Mouse (Mus musculus) intestine, embryonic 15.5 days (tissue): ENCODE results near the gene Emb. TPM values are rescaled to one million over a fixed set of nuclear protein-coding genes. Genes with fewer than 3 reads are reported as not detected.
A peak's percentile ranks its signal among the peaks of the same experiment; 100 is the strongest.

Experiments used
- ATAC-seq: fragments of 200-750 bp; cut with Nextera tagmentation; 2 replicates; pipeline ENCODE4 v1.8.0; 2017; ENCODE audit warnings: moderate TSS enrichment, moderate library complexity
- H3K27ac ChIP-seq: fragments of 300-500 bp; sonication (generic); 2 replicates; pipeline ENCODE4 v1.5.1; 2015; ENCODE audit warnings: mild to moderate bottlenecking, inconsistent platforms
- H3K27me3 ChIP-seq: fragments of 300-500 bp; sonication (generic); replicated peaks from 2 replicates; pipeline ENCODE4 v1.6.1; 2015; ENCODE audit warnings: inconsistent platforms
- H3K36me3 ChIP-seq: fragments of 300-500 bp; sonication (generic); 2 replicates; pipeline ENCODE4 v1.6.1; 2015; ENCODE audit warnings: inconsistent platforms
- H3K4me1 ChIP-seq: fragments of 300-500 bp; sonication (generic); replicated peaks from 2 replicates; pipeline ENCODE4 v1.6.1; 2015; ENCODE audit warnings: inconsistent platforms
- H3K4me2 ChIP-seq: fragments of 300-500 bp; sonication (generic); replicated peaks from 2 replicates; pipeline ENCODE4 v1.6.1; 2015; ENCODE audit warnings: mild to moderate bottlenecking, inconsistent platforms
- H3K4me3 ChIP-seq: fragments of 300-500 bp; sonication (generic); replicated peaks from 2 replicates; pipeline ENCODE4 v1.5.1; 2015; ENCODE audit warnings: inconsistent platforms
- H3K9ac ChIP-seq: fragments of 300-500 bp; sonication (generic); 2 replicates; pipeline ENCODE4 v1.6.1; 2015; ENCODE audit warnings: inconsistent platforms
- H3K9me3 ChIP-seq: fragments of 300-500 bp; sonication (generic); 2 replicates; pipeline ENCODE4 v1.6.1; 2016; ENCODE audit warnings: inconsistent platforms
- WGBS: fragments of 180-500 bp; shearing (Covaris S2); methylation state at CpG from one replicate; pipeline ENCODE4 v1.1.7; 2015; 5-methylcytosine and 5-hydroxymethylcytosine counted together
- polyA plus RNA-seq: library from polyadenylated mRNA; unstranded; fragments of >200 nt; fragmentation: Nextera tagmentation; extraction: Ambion mirVana; gene quantifications from 2 replicates; pipeline ENCODE4 v1.2.1, GENCODE M21; 2015

Emb gene
- polyA plus RNA-seq, 1 experiment from 2014 or later, result 11.3 TPM

DNA sequence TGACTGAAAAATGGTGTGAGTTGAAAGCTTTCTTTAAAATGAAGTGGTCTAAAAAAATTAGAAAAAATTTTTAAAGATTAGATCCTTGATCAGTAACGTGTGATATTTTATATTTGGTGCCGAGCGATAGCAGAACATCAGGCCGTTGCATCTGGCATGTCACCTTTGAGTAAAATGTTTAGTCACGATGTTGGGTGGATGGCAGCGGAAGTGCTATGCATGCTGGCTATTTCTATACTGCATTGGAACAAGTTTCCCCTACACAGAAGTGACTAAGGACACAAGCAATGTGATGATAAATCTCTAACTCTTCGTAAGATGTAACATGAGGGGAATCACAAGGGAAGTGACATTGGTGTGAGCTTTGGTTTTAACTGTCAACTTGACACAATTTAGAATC, 3.7 kb upstream of the Emb start:
- H3K27ac ChIP-seq, result no peak overlapping the region
- H3K4me2 ChIP-seq, result no peak overlapping the region
- no peaks in the 10 kb centered on the region for H3K9me3 ChIP-seq
- no peak overlapping the region for H3K9ac ChIP-seq
- no peaks in the 10 kb centered on the region for H3K36me3 ChIP-seq
- H3K4me1 ChIP-seq, result no peaks in the 10 kb centered on the region
- H3K27me3 ChIP-seq, result no peaks in the 10 kb centered on the region
- no peak for ATAC-seq
- 90% methylated on average over 7 of the region's 7 CpGs for WGBS
- no peak overlapping the region for H3K4me3 ChIP-seq

DNA sequence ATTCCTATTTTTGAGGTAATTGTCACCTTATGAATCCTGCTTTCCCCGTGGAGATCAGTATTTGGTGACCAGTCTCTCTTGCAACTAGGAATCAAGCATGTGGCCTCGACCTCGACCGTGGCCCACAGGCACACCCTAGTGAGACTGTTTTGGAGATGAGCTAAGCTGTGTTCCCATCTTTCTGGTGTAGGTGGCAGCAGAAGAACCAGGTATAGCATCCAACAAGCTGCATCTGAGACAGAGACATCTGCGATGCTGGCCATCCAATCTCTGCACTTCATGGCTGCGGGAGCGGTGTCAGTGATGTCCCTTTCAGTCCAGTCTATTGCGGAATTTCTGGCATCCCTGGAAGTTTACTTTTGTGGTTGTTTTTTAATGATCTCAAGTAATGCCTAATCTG, 2.3 kb upstream of the Emb start:
- Histone ChIP-seq H3K4me3 (no peak overlapping the region), H3K9me3 (no peaks in the 10 kb centered on the region), H3K27me3 (no peaks in the 10 kb centered on the region), H3K9ac (no peak overlapping the region), H3K4me1 (no peaks in the 10 kb centered on the region), H3K36me3 (no peaks in the 10 kb centered on the region), H3K27ac (no peak overlapping the region), H3K4me2 (no peak overlapping the region)
- ATAC-seq, result no peak
- WGBS, result 89% methylated on average over 8 of the region's 8 CpGs

DNA sequence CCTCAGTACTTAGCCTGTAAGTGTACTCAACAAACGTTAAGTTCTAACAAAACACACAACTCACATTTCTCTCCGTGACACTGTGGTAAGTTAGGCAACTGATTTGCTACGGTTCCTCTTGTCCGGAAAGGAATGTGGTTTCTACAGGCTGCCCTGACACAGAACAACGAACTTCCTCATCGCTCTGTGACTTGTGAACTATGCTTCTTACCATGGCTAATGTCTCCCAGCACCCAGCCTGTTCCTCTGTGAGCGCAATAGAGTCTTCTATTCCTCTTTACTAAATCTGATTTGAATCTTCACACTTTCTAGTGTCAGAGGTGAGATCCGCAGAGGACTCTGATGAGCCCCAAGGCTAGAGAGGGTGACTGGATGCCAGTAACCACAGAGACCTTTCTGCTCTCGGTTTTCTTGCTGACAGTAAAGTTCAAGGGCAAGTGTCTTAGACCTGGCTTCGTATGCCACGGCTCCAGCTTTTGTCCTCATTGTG, 3.1 kb downstream of the Emb start:
- WGBS, result 55% methylated on average over 11 of the region's 11 CpGs
- no peaks in the 10 kb centered on the region for H3K9me3 ChIP-seq
- no peak for ATAC-seq

DNA sequence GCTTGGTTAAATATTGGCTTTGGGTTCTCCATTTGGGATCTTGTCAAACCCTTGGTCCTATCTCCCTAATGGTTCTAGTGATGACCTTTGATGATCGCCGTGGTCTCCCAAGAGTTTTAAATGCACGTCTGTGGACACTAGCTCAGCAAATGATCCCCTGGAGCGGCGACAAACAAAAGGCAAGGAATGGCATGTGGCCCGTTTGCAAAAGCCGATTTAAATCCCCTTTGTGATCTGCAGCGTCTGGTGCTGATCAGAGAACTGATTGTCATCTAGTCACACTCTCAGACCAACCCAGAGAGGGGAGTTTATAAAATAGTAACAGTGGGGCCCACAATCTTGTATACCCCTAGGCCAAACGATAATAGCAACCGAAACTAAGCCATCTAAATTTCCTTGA, 7.1 kb downstream of the Emb start:
- Histone ChIP-seq H3K36me3 (no peaks in the 10 kb centered on the region), H3K4me1 (no peaks in the 10 kb centered on the region), H3K9ac (no peak overlapping the region), H3K27ac (no peak overlapping the region), H3K4me2 (no peak overlapping the region), H3K27me3 (peaks cover 6% of the 10 kb centered on the region), H3K9me3 (no peaks in the 10 kb centered on the region), H3K4me3 (no peak overlapping the region)
- WGBS, result 21% methylated on average over 10 of the region's 10 CpGs
- no peak for ATAC-seq

More for the DNA sequence above, 3.1 kb downstream of the Emb start:
- no peak overlapping the region for H3K4me2 ChIP-seq
- no peak overlapping the region for H3K4me3 ChIP-seq
- H3K36me3 ChIP-seq, result no peaks in the 10 kb centered on the region
- no peak overlapping the region for H3K9ac ChIP-seq
- H3K27ac ChIP-seq, result no peak overlapping the region
- no peaks in the 10 kb centered on the region for H3K4me1 ChIP-seq
- no peaks in the 10 kb centered on the region for H3K27me3 ChIP-seq

DNA sequence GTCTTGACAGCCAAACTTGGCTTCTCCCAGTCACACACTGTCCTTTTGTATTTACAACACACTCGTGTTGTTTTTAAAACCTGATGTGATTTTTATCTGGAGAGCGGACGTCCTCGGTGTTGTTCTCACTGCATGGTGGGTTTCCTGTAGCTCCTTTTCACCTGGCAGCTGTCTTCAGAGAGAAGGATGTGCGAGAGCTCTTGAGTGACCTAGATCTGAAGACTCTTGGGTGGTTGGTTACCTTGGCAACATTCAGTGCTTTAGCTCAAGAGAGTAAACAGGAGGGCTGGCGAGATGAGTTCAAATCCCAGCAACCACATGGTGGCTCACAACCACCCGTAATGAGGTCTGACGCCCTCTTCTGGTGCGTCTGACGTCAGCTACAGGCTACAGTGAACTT, 7.8 kb downstream of the Emb start:
- Histone ChIP-seq H3K4me3 (no peak overlapping the region), H3K4me1 (peaks cover 4% of the 10 kb centered on the region; the same call in 1 of the 2 replicates), H3K27me3 (peaks cover 13% of the 10 kb centered on the region), H3K36me3 (no peaks in the 10 kb centered on the region), H3K9me3 (no peaks in the 10 kb centered on the region), H3K27ac (no peak overlapping the region), H3K9ac (no peak overlapping the region), H3K4me2 (no peak overlapping the region)
- WGBS, result 32% methylated on average over 10 of the region's 10 CpGs
- ATAC-seq, result no peak

DNA sequence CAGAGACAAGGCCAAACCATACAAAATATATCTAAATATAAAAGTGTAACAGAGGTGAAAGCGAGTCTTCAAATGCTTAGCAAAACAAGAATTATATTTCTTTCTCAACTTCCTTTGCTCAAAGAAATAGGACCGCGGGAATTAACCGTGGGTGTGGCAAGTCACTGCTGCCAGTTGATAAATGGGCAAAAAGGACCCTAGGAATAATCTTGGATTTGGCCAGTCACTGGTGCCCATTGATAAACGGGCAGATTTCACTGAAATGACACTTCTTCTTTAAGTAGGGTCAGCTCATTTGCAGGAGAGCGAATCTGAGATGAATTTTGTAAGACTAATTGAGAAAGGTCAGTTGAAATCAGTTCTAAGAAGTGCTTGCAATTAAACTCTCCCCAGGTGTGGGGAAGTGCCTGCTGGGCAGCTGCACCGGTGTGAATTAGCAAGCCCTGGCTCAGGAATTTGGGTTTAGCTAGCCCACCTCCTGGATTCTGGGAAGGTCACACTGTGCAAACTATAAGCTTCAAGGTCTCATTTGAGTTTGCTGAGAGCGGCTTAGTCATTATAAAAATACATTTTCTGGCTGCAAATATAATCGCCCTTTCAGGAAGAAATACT, 8.5 kb downstream of the Emb start:
- H3K4me1 ChIP-seq, result peaks cover 5% of the 10 kb centered on the region; the same call in 1 of the 2 replicates
- no peak overlapping the region for H3K4me2 ChIP-seq
- no peak overlapping the region for H3K4me3 ChIP-seq
- no peak overlapping the region for H3K27ac ChIP-seq
- peaks cover 14% of the 10 kb centered on the region for H3K27me3 ChIP-seq
- no peak overlapping the region for H3K9ac ChIP-seq
- 34% methylated on average over 9 of the region's 9 CpGs for WGBS
- H3K9me3 ChIP-seq, result no peaks in the 10 kb centered on the region
- H3K36me3 ChIP-seq, result no peaks in the 10 kb centered on the region
- no peak for ATAC-seq

DNA sequence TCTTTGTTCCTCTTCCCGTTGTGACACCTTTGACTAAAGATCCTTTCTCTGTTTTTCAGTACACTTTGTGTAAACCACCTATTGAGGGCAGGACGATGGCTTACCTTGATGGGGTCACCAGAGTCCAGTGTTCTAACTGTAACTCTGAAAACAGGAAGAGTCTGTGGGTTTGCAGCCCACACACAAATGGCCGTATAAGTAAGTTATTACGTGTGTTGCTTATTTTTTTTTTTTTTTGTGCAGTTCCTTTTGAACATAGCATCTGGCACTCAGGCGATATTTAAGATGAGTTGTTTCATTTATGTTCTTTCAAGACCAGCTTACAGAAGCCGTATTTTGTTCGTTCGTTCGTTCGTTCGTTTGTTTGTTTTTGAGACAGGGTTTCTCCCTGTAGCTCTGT, 9.3 kb downstream of the Emb start:
- 62% methylated on average over 11 of the region's 11 CpGs for WGBS

DNA sequence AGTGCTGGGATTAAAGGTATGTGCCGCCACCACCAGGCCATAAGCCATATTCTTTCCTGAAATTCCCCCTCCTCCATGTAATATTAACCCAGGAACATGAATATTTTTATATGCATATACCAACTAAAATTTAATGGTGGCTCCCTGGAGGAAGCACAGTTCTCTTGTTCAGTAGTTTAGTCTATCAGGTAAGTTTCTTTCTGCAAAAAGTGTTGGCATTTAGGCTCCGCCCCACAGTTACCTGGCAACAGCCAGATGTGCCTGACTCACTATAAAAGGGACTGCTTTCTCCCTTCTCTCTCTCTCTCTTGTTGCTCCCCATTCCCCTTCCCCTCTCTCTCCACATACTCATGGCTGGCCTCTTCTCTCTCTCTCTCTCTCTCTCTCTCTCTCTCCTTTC, 9.8 kb downstream of the Emb start:
- no peak for ATAC-seq
- Histone ChIP-seq H3K4me3 (no peak overlapping the region), H3K9ac (no peak overlapping the region), H3K4me2 (no peak overlapping the region), H3K9me3 (no peaks in the 10 kb centered on the region), H3K4me1 (peaks cover 5% of the 10 kb centered on the region; the same call in 1 of the 2 replicates), H3K36me3 (no peaks in the 10 kb centered on the region), H3K27ac (no peak overlapping the region), H3K27me3 (peaks cover 14% of the 10 kb centered on the region)
- WGBS, result 87% methylated on average over 2 of the region's 2 CpGs

More for the DNA sequence above, 9.3 kb downstream of the Emb start:
- no peak for ATAC-seq
- H3K27ac ChIP-seq, result no peak overlapping the region
- no peak overlapping the region for H3K9ac ChIP-seq
- peaks cover 14% of the 10 kb centered on the region for H3K27me3 ChIP-seq
- peaks cover 5% of the 10 kb centered on the region; the same call in 1 of the 2 replicates for H3K4me1 ChIP-seq
- H3K9me3 ChIP-seq, result no peaks in the 10 kb centered on the region
- no peak overlapping the region for H3K4me2 ChIP-seq
- H3K4me3 ChIP-seq, result no peak overlapping the region
- H3K36me3 ChIP-seq, result no peaks in the 10 kb centered on the region

DNA sequence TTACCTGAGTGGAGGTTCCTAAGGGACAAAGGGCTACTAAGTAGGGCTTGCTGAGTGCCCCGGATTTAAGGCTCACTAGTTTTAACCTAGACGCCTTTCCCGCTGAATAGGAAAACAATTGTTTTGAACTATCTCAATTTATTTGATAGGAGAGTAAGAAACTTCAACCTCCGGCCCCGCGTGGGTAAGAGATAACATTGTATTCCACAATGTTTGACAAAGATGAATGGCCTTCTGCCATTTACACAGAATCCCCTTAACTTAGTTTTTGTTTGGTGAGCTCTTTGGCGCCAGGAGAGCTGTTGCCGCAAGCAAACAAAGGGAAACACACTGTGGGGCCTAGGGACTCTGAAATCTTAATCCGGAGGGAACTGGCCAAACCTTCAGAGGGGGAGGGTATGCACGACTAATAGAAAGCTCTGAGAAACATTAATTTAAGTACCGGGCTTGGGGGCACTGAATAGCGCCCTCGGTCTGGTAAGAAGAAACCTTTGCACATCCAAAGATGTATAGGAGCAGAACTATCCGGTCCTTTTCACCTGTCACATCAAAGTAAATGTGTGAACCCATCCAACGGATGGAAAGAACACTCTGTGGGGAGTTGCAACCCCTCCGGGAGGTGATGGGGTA, 11.7 kb downstream of the Emb start:
- Histone ChIP-seq H3K27ac (no peak overlapping the region), H3K4me1 (peaks cover 5% of the 10 kb centered on the region; the same call in 1 of the 2 replicates), H3K36me3 (no peaks in the 10 kb centered on the region), H3K4me3 (peak overlapping the region; percentile 61), H3K9ac (peak overlapping the region; percentile 56), H3K9me3 (no peaks in the 10 kb centered on the region), H3K4me2 (peak overlapping the region; percentile 99), H3K27me3 (peaks cover 14% of the 10 kb centered on the region)
- ATAC-seq, result no peak
- 14% methylated on average over 16 of the region's 16 CpGs for WGBS

DNA sequence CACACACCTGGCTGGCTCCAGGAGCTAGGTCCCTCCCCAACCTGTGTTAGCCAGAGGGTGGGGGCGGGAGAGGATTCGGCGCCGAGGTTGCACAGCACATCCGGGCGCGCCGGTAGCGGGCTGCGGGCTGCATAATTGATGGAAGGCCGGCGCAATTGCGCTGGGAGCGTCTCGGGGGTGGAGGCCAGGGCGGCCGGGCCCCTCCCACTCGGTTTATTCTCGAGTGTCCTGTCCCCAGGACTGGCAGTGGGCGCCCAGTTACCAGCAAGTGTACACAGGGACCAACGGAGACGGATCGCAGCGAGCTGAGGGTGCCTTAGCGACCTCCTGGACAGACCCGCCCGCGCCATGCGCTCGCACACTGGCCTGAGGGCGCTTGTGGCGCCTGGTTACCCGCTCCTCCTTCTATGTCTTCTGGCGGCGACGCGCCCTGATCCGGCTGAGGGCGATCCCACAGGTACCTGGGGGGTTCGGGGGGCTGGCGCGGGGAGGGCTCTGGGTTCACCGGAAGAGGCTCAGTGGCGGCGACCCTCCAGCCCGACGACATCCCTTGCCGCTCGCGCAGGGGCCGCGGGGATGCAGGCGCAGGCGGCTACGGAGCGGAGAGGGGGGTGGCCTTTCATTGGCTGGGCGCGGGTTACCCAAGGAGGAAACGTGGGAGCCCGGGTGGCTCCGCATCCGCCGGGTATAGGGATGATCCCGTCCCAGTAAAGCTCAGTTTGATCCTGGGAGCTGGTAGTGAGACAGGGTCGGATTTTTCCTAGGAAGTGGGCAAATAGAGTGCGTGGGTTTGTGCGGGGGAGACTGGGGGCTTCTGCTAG, 12.4 kb downstream of the Emb start, which contains the start of gene Gm17509:
Gm17509 (minus strand) TSS at position 575 of the 821 bp plus-strand sequence.
- H3K4me3 ChIP-seq, result peak within 1 kb of the TSS; percentile 61
- ATAC-seq, result peak; percentile 80
- peaks cover 5% of the 10 kb centered on the region; the same call in 1 of the 2 replicates for H3K4me1 ChIP-seq
- H3K9ac ChIP-seq, result peak within 1 kb of the TSS; percentile 56
- H3K36me3 ChIP-seq, result no peaks in the 10 kb centered on the region
- WGBS, result under 1% methylated on average over 65 of the region's 67 CpGs
- H3K9me3 ChIP-seq, result no peaks in the 10 kb centered on the region
- H3K27ac ChIP-seq, result no peak within 1 kb of the TSS
- peaks cover 14% of the 10 kb centered on the region for H3K27me3 ChIP-seq
- H3K4me2 ChIP-seq, result peak within 1 kb of the TSS; percentile 99

DNA sequence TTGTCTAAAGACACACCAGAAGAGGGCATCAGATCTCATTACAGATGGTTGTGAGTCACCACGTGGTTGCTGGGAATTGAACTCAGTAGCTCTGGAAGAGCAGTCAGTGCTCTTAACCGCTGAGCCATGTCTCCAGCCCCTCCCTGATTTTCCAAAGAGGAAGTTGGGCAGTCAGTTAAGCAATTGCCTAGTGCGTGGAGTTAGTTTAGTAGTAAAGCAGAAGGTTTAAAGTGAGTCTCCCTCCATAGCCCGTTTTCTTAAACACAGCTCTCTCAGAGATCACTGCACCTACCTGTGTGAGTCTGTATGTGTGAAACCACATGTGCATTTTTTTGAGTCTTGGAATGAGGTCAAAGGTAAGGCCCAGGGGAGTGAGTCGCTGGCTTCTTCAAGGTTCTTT, 14.8 kb downstream of the Emb start:
- no peaks in the 10 kb centered on the region for H3K9me3 ChIP-seq
- no peak for ATAC-seq
- peaks cover 14% of the 10 kb centered on the region for H3K27me3 ChIP-seq
- H3K4me3 ChIP-seq, result no peak overlapping the region
- no peak overlapping the region for H3K4me2 ChIP-seq
- H3K36me3 ChIP-seq, result no peaks in the 10 kb centered on the region
- H3K9ac ChIP-seq, result no peak overlapping the region
- 53% methylated on average over 5 of the region's 5 CpGs for WGBS
- H3K27ac ChIP-seq, result no peak overlapping the region
- H3K4me1 ChIP-seq, result peaks cover 5% of the 10 kb centered on the region; the same call in 1 of the 2 replicates

DNA sequence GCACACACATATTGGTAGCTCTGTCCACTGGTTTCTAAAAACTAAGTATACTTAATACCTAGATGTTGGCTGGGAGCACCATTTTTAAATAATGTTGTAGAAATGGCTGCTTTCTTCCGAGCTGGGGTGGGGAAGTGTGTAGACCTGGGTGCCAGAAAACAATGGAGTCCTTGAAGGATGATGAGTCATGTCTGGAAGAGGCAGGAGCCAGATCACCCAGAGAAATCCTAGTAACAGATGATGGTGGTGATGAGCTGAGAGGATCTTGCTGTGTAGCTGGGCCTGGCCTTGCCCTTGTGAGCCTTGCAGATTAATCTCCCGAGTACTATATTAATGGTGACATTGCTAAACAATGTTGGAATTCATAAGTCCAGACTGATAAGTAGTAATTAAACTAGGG, 16.6 kb downstream of the Emb start:
- H3K9ac ChIP-seq, result no peak overlapping the region
- H3K36me3 ChIP-seq, result no peaks in the 10 kb centered on the region
- H3K4me3 ChIP-seq, result no peak overlapping the region
- H3K27ac ChIP-seq, result no peak overlapping the region
- ATAC-seq, result no peak
- no peak overlapping the region for H3K4me2 ChIP-seq
- H3K4me1 ChIP-seq, result peaks cover 5% of the 10 kb centered on the region; the same call in 1 of the 2 replicates
- H3K9me3 ChIP-seq, result no peaks in the 10 kb centered on the region
- WGBS, result 58% methylated on average over 2 of the region's 2 CpGs
- H3K27me3 ChIP-seq, result peaks cover 14% of the 10 kb centered on the region
